Mouse (Mus musculus): ENCODE data around the gene Kazald1.
"Not testable (repeated sequence)": the region's sequence is repeated elsewhere in the genome, so short reads cannot be mapped to it uniquely, and the experiment has no call there.

Gene Kazald1

DNA sequence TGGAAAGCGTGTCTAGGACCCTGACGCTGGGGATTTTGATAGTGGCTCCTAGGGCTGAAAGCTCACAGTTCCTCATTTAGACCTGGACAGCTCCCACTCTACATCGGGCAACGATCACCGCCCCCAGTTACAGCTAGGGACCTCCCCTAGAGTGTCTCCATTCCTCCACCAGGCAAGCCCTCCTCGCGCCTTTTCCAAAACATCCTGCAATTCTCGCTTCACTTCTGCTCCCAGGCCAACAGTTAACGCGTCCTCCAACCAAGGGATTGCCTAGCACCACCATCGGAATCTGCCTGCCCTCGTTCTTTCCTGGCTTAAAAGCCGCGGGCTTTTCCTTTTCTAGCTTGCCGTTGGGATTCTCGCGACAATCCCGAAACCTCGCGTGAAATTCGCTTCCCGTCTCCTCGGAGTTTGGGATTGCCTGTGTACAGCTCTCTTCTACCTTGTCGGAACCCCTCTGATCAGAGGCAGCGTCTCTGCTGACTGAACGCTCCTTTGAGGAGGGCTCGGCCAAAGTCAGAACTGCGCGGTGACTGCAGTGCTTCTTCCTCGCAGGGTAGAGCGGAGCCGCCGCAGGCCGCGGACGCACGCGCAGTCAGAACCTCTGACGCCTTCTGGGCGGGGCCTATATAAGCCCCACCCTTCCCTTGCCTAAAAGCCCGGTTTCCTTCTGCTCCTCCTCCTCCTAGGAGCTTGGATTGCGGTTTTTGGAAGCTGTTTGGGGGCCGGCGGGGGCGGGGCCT lies at the start of gene Kazald1:
Gene Kazald1, plus strand, starts transcription at position 662 of the 743 bp plus-strand sequence.
- DNase-seq (ENCODE audit: low read depth, low spot score), result peak; percentile 93

DNA sequence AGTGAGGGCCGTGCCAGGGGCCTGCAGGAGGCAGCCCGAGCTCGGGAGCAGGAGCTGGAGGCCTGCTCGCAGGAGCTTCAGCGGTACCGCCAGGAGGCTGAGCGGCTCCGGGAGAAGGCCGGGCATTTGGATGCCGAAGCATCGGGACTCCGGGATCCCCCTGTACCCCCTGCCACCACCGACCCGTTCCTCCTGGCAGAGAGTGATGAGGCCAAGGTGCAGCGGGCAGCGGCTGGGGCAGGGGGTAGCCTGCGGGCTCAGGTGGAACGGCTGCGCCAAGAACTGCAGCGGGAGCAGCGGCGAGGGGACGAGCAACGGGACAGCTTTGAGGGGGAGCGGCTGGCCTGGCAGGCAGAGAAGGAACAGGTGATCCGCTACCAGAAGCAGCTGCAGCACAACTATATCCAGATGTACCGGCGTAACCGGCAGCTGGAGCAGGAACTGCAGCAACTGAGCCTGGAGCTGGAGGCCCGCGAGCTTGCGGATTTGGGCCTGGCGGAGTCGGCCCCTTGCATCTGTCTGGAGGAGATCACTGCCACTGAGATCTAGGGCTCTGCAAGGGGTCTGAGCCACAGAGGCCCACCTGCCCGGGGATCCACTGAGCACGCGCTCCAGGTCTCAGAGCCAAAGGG lies 49.0 kb upstream of the Kazald1 start:
- no peak for DNase-seq (ENCODE audit: low read depth, low spot score)

DNA sequence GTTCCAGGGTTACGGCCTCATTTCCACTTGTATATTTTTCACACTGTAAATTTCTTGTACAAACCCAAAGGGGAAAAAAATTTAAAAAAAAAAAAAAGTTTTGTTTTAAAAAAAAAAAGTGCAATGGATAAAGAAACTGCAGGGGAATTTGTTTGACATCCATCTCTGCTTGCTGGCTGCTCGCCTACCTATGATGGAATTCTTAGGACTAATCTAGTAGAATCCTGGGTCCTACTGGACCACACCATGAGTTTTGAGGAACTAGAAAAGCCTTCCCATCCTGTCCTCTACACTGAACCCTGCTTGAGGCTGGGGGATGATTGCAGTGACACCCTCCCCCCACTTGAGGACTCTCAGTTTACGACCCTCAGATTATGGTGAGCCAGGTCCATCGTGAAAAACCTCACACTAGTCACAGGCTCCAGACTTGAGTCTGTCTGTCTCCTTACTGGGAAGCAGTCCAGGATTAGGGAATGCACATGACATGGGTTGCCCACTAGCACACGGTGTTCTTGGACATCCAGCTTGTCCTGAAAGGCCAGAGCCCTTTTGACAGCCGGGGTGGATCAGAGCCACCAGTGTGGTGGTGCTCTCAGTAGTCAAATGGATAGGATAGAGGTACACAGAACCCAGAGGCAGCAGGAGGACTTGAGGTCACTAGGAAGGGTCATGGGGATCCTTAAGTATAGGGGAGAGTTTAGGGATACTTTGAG lies 47.9 kb upstream of the Kazald1 start:
- DNase-seq (ENCODE audit: low read depth, low spot score), result no peak

DNA sequence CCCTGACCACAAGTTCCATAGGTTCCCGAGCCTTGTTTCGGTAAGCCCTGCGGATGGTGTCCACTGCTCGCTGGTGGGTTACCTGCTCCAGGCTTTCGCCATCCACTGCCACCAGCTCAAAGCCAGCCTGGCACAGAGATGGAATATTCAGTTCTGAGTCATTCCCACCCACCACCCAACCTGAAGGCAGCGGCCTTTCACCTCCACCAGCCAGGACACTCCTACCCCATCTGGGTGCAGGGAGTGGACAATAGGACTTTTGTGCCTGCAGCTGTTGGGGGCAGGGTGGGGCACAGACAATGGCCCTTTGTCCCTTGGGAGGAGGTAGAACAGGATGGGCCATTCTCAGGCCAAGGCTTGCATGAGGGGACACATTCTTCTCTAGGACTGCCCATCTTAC lies 47.2 kb upstream of the Kazald1 start:
- no peak for DNase-seq (ENCODE audit: low read depth, low spot score)

DNA sequence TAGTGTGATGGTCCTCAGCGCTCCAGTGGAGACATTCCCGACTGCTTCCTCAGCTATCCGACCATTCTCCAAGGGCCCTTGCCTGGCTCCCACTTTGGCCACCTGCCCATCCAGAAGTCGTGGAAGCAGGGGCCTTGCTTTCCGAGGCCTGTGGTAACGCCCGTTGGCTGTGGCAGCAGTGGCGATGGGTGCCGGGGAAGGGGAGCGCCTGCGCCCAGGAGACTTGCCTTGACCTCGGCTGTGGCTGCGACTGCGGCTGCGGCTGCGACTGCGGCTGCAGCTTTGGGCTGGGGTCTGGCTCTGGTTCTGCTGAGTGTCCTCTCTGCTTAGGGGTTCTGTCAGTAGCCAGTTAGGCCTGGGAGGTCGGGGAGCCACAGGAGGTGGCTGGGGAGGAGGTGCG lies 46.3 kb upstream of the Kazald1 start:
- no peak for DNase-seq (ENCODE audit: low read depth, low spot score)

DNA sequence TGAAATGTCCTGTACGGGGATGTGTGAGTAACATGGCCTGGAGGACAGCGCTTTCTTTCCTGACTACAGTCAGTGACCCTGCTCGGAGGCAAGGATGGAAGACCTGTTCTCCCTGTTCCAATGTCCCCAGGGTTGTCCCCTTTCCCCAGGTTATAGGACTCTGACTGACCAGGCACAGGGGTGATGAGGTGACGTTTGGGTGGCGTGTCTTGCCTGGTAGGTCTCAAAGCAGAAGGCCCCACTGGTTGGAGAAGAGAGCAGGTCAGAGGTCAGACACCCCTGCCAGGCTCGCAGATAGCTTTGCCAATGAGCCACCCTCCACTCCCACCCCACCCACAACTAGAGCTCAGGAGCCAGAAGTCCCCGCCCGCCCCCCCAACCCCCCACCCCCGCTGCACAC lies 45.5 kb upstream of the Kazald1 start:
- DNase-seq (ENCODE audit: low read depth, low spot score), result no peak

DNA sequence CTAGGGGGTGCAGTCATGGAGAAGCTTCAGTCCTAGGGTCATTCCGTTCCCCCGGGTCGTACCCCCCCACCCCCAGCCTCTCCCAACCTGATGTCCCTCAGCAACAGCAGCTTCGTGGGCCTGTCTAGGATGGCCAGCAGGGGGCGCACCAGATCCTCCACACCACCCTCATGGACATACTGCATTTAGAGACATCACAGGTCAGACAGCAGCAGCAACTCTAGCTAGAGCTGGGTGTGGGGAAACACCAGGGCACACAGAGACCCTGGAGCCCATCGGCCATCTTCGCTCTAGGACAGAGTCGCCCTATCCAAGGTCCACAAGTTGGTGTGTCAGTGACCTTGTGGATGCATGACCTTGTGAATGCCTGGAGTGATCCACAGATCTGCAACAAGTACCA lies 44.9 kb upstream of the Kazald1 start:
- peak; percentile 70 for DNase-seq (ENCODE audit: low read depth, low spot score)

DNA sequence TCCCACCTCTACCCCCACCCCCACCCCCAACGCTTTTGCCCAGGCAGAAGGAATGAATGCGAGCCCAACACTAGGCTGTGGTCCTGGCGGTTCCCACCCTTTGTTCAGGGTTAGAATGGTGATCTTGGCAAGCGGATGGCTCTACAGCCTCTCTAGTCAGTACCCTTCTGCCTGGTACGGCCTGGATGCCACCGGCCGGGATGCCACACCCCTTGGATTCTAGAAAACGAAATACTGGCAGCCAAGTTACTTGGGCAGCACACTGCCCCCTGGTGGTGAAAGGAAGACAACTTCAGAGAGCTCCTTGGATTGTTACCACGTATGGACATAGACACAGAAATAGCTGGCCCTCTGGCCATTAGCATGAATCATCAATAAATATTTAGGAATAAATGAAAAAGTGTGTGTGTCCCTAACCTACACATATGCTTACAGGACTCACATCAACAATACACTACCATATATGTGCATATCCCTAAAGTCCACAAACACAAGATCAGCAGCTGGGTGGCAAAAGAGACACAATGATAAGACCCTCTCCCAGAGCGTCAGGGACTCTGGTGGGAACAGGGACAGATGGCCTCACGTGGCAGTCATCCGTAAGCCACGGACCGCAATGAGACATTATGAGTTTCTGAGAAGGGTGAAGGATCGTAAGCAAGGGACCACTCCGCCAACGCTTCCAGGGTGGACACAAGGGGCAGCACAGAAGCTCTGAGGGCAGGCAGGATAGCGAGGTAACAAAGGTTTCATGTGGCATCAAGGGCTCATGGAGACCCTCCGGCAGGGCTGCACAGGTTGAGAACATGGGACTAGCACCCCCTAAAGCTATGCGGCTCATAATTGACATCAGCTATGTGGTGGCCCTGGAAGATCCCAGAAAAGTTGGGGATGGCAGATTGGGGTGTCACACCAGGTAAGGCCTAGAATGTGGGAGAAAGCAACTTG lies 44.0 kb upstream of the Kazald1 start:
- peak; percentile 82 for DNase-seq (ENCODE audit: low read depth, low spot score)

DNA sequence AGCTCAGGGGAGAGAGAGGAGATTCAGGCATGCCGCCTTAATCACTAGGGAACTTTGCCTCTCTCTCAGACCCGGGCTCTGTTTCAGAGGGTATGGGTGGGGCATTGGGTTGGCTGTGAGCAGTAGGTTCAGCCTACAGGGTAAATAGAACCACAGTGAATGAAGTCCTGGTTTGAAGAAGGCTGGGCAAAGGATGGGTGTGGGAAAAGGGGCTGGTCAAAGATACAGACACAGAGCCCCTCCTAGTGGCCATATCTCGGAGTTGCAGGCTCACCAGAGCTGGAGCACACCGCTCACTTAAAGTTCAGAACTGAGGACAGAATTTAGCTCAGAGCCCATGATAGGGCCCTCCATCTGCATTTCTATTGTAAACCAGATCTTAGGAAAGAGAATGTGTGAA lies 43.3 kb upstream of the Kazald1 start:
- DNase-seq (ENCODE audit: low read depth, low spot score), result peak; percentile 68

DNA sequence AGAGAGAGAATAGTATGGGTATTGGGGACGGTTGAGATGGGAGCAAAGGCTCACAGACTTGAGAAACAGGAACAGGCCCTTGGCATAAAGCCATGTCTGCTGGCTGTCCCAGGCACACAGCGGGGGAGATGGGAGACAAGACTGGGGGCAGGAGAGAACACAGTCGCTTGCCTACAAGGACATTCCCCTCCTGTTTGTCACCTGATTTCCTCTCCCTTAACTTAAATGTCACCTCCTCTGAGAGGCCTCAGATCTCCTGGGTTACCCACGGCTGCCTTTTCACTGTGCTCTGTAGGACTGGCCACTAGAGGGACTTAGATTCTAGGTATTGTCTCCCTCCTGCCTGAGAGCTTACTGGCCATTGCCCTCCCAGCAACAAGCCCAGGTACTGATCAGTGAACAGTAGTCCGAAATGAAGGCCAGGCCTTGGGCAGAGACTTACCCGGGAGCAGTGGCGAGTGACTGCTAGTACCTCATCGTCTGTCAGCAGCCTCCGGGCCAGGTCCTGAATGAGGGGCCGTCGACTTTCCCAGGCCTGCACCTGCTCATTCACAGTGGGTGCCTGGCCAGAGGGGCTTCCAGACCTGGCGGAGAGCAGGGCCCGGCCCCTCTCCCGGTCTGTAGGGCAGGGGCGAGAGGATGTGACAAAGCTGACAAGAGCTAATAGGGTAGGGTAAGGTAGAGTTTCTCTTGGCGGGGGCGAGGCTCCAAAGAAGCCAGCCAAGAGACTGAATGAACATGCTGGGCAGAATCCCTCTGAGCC lies 42.3 kb upstream of the Kazald1 start:
- peak; percentile 24 for DNase-seq (ENCODE audit: low read depth, low spot score)

DNA sequence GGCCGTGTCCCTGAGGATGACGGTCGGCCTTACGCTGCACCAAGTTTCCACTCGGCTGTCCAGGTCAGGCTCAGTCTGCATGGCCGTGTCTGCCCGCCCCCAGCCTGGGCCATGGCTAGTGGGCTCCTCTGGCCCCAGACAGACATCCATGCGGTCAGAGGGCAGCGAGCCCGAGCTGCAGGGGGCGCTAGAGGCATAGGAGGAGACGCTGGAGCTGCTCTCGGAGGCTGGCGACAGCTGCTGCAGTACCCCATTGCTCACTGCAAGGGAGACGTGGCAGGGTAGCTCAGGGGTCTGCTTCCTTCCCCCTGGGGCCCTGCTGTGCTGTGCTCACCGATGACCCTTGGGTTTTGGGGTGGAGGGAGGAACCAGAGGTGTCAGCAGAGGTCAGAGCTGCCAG lies 38.2 kb upstream of the Kazald1 start:
- peak; percentile 48 for DNase-seq (ENCODE audit: low read depth, low spot score)

DNA sequence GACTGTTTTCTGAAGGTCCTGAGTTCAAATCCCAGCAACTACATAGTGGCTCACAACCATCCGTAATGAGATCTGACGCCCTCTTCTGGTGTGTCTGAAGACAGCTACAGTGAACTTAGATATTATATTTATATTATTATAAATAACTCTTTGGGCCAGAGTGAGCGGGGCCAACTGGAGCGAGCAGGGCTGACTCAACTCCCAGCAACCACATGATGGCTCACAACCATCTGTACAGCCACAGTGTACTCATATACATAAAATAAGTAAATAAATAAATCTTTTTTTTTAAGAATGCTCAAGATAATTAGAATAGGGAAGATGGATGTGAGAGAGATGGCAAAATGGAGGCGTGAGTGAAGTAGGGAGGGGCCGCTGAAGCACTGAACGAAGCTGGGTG lies 36.8 kb upstream of the Kazald1 start:
- not testable (repeated sequence) for DNase-seq (ENCODE audit: low read depth, low spot score)

DNA sequence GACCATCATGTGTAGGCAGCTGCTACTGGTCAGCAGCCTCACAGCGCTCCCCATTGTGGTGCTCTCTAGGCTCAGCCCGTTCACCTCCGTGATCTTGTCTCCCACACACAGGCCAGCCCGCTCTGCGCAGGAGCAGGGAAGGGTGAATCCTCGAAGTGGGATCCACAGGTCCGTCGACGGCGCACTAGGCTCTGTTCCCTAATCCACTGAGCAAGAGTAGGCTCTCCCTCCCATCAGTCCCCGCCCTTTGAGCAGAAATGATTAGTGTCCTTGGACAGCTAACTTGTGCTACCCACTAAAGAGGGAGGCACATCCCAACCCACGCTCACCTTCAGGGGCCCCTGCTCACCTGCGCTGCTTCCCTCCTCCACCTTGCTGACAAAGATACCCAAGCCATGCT lies 34.8 kb upstream of the Kazald1 start:
- DNase-seq (ENCODE audit: low read depth, low spot score), result no peak

DNA sequence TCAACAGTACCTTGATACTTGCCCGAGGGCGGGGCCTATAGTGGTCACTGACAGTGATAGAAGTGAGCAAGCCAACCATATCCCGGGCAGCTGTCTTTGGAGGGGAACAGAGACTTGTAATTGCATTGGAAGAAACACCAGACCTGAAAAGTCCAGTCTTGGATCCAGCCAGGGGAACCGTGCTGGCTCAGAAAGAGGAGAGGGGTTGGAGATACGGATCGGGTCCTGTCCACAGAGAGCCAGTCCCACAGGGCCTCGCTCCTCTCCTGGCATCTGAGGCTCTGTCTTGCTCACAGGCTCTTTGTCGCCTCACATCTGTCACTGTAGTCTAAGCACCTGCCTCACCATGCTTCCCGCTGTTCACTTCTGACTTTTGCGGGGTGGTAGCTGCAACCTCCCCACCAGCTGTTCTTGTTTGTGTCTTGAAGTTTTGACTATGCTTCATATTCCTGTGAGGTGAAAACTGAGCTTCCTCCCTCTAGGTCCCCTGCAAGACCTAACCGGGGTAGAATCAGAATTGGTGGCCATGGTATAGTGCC lies 30.6 kb upstream of the Kazald1 start:
- DNase-seq (ENCODE audit: low read depth, low spot score), result no peak

DNA sequence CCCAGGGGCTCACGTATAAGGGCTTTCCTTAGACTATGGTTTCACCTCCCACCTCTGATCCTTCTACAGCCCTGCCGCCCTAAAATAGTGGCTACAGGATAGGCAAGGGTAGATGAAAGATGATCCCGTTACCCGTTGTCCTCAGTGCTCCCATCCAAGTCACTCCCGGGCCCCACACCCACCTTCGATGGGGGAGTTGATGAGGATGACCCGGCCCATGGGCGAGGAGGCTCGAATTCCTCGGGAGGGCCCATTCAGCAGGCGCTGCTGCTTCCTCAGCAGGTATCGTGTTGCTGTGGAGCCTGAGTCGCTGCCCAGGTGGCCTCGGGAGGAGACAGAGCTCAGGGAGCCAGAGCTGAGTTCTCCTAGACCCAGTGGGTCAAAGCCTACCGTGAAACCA lies 29.8 kb upstream of the Kazald1 start:
- no peak for DNase-seq (ENCODE audit: low read depth, low spot score)

DNA sequence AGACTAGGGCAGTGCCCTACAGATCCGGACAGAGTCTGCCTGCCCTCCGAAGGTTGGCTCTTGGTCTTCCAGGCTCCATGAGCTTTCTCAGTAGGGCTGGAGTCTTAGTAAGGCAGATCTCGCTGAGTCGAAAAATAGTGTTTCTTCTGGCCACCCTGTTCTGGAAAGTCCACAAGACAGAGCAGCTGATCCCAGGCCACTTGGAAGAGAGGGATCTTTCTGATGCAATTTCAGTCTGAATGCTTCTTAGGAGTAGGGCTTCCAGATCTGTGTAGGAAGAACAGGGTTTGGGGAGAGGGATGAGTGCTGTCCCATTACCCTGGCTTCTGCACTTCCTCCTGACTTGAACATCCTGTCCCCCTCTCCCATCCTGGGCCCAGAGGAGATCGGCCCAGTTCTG lies 29.4 kb upstream of the Kazald1 start, which contains the start of gene Pdzd7:
Gene Pdzd7, minus strand, starts transcription at position 67 of the 400 bp plus-strand sequence.
- DNase-seq (ENCODE audit: low read depth, low spot score), result no peak

DNA sequence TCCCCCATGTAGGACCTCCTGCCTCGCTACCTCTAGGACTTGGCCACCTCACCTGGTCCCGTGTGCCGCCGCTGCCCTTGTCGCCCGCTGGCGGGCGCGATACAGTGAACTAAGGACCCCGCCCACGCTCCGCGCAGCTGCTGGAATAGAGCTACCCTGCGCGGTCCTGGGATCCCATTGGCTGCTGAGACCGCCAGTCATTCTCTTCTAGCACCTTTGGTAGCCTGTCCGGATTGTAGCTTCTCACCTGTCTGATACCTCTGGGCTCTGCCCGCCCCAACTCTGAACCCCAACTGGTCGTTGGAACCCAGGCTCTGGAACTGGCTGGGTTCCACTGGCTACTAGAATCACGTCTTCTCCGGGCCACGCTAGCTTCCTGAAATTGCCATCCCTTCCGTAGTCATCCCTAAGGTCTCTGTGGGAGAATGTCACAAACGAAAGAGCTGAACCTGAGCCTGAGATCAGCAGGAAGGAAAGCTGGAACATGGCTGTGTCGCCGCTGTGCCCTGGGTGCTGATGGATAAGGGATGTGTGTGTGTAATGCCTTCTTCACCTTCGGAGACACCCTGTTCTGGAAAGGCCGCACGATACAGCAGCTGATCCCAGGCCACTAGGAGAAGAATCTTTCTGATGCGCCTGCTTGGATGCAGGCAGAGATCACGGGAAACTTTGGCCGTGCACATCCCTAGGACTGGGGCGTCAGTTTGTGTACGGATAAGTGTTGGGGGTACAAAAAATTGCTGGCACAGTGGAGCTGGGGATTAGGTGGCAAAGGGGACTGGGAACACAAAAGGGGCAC lies 28.3 kb upstream of the Kazald1 start:
- peak; percentile 89 for DNase-seq (ENCODE audit: low read depth, low spot score)

DNA sequence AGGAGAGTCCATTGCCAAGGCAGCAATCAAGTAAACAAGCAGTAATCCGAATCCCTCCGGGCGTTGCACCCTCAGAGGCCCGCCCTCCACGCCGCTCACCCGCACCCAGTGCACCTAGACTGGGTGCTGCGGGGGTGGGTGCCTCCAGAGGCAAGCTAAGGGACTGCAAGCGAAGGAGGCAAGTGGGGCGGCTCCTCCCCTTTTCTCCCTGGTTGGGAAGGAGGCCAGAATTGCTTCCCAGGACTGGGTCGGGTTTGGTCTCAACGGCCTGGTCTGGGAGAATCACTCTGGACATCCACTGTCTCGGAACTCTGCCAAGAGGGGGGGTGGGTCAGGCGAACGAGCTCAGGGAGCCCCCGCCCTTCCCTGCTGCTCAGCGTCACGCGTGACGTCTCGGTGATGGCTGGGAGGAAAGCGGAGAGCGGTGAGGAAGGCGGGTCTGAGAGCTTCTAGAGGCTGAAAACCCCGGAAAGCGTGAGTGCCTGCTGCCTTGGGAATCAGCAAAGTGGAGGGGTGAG lies 27.6 kb upstream of the Kazald1 start, which contains the start of gene Sfxn3:
Gene Sfxn3, plus strand, starts transcription at position 87 of the 518 bp plus-strand sequence.
- peak; percentile 95 for DNase-seq (ENCODE audit: low read depth, low spot score)

DNA sequence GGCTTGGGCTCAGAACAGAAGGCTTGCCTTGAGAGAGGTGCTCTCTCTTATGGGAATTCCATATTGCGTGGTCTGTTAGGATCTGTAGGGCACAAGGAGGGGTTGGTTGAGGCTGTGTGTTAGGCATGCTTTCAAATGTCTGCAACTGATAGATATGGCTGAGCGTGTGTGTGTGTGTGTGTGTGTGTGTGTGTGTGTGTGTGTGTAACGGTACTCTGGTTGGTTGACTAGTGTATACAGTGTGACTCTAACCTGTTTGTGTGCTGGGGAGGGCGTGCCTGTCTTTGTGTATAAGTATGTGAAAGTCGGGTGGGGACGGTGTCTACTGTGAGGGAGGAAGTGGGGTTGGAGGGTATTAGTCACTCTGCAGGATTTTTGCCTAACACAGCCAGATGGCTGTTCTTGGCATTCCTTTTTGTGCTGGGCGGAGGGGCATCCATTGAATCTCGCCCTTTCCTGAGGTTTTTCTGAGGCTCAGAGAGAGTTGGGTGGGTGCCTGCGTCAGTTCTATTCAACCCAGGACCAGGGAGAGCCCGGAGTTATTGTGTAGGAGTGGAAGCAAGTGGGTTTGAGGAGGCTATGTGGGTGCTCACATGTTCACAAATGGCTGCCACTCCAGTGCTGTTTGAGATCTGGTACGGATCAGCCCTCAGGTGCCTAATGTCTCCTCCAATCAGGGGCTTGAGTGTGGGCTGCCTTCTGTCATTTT lies 27.0 kb upstream of the Kazald1 start:
- DNase-seq (ENCODE audit: low read depth, low spot score), result peak; percentile 88
